Mouse (Mus musculus) frontal cortex, postnatal 25 days (tissue): ENCODE results near the gene Thsd7a.
A peak's percentile ranks its signal among the peaks of the same experiment; 100 is the strongest.

Experiments
- DNase-seq, 2 experiments: peaks; one replicate each; pipeline ENCODE4 v3.0.0; 2022; ENCODE audit warnings: low spot score in 2 of 2

Gene Thsd7a

GRCm38 (mm10) chr6:12748787-12749530, at the start of gene Thsd7a:
Gene Thsd7a (minus strand): TSS chr6:12749410.
- peak; percentile 32 to 33 for DNase-seq

DNA sequence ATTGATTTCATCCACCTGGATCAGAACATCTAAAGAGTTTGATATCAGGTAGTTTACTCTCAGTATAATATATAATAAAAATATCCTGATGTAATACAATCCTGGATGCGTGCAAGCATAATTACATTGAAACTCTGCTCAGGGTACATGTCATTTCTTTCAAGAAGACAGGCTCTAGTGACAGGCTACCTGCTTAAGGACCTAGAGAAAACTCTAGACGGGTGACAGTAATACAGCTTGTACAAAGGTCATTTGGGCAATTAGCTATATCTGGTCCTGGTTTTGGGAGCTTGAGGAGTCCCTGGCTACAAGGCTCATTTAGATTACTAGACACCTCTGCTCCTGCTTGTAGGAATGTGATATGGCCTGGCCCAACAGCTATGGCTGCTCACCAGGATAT, 37.9 kb upstream of the Thsd7a start:
- no peak for DNase-seq

GRCm38 (mm10) chr6:12786378-12786982, 37.3 kb upstream of the Thsd7a start:
- no peak for DNase-seq

- no peak for DNase-seq
Measured at GRCm38 (mm10) chr6:12784918-12785618, 35.9 kb upstream of the Thsd7a start.

GRCm38 (mm10) chr6:12772799-12773198, 23.6 kb upstream of the Thsd7a start:
- DNase-seq: no peak

DNA sequence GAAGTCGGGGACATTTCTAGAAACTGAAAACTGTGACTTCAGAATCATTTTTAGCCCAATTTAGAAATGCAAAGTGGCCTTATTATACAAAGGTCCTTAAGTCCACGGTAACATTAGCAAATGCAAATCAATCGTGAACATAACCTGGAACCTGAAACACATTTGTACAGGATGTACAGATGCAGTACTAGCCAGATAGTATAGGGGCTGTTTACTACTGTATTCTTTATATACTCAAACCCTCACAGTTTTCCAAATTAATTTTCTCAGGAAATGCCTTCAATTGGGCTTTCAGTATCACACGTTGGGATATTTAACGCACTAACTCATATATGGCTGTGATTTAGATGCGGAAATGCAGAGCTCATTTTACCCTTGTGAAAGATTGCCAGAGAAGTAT, 16.0 kb upstream of the Thsd7a start:
- DNase-seq: no peak

GRCm38 (mm10) chr6:12764606-12765005, 15.4 kb upstream of the Thsd7a start:
- DNase-seq: no peak

- DNase-seq: no peak
Measured at GRCm38 (mm10) chr6:12763816-12764215, 14.6 kb upstream of the Thsd7a start.

DNA sequence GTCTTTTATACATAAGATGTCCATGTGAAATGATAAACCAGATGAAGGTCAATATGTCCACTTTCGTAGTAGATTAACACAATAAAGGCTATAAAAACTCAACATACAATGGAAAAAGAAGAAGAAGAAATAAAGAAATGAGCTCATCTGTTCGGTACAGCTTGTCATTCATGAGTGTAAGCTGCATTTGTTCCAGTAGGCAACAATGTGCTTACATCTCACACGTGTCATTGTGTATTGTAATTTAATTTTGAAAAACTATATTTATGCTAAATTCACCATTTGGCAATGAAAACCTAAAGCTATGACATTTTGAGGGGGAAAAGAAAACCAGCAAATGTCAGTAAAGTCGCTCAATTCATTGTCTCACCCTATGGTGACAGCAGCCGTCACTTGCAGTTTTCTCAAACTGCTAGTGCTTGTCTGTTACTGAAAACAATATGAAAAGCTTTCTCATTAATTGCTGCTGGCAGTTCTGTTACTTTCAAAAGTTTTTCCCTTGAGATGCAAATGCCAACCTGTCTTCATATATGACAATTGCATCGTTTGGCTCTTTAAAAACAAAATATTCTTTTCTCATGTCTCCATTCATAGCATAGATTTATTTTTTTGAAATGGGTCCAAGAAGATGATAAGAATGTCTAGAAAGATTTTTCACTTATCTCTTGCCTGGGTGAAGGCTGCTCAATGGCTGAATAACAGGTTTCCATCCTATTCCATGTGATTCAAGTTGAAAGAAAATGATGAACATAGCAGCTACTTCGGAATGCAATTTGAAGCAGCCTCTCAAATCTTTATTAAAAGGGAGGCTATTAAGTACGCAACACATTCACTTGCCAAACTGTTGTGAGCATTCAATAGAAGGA, 10.4 kb upstream of the Thsd7a start:
- no peak for DNase-seq

DNA sequence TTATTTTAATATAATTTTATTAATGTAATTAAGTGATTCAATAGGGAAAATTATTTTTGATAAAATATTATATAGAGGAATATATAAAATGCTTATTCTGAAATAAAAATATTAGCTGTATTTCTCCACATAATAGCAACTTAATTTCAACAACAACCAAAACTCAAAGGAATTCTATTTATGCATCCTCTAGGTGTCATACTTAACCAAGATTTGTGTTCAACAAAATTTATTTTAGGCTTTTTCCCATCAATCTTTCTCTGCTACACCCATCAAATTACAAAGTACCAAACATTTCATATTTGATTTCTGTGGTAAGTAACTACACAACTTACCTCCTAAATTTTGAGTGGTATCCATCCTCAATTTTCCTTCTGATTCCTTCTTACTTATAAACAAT, 3.1 kb upstream of the Thsd7a start:
- DNase-seq: no peak

GRCm38 (mm10) chr6:12750441-12750840, 1.2 kb upstream of the Thsd7a start:
- no peak for DNase-seq

DNA sequence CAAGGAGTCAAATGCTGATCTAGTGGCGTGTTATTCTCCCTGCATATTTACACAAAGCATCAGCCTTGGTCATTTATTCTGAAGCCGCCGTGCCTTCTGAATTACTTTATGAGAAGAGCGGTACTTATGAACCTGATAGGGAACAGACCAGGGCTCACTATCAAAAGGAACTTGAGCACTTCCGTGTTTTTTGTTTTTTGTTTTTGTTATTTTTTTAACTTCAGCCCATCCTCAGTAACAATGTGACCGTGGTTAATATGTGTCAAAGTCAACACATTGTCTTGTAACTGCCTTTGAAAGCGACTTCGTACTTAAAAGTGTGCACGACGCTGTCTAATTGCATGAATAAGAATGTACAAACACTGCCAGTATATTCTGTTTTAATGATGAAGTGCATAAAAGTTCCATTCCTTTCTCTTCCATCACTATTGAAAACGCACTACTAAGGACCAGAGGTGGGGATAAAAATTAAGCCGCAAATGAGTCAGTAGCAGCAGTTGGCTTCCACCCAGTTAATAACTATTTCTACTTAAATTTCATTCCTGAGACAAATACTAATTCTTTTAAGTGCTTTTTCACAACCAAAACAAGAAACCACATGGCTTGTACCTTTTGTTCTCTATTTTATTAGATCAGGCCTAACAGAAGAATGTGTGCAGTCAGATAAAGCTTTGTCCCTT, 461 bp upstream of the Thsd7a start:
- no peak for DNase-seq

- no peak for DNase-seq
Measured at GRCm38 (mm10) chr6:12748454-12748786, 790 bp downstream of the Thsd7a start.

- peak in 1 of 2 experiments; percentile 15 for DNase-seq
Measured at GRCm38 (mm10) chr6:12747856-12748450, 1.3 kb downstream of the Thsd7a start.

DNA sequence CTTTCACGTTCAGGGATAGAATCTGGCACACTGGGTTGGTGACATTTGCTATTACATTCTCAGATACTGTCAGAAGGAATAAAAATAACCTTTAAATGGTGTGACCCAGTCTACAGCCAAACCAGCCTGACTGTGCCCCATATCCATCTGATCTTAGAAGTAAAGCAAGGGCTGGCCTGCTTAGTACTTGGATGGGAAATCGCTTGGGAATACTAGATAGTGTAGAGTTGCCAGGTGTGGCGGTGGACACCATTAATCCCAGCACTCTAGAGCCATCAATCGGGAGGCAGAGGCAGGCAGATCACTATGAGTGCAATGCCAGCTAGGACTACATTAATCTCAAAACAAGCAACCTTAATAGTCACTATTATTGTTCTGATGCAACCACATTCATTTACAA, 6.4 kb downstream of the Thsd7a start:
- no peak for DNase-seq

DNA sequence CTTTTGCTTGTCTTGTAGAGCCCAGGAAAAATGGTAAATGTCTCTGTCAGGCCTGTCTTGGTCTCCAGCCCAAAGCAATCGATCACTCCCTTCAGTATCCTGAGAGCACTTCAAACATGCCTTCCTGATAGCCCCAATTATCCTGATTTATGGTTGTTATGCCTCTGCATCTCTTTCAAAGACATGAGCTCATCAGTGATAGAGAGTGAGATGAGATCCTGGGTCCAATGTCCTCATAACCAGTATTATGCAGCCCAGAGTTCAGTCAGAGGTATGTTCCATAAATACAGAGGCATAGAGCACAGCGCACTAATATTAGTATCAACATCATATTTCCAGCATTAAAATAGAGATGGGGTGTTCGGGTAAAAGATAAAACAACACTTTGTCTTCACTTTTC, 15.3 kb downstream of the Thsd7a start:
- DNase-seq: no peak

DNA sequence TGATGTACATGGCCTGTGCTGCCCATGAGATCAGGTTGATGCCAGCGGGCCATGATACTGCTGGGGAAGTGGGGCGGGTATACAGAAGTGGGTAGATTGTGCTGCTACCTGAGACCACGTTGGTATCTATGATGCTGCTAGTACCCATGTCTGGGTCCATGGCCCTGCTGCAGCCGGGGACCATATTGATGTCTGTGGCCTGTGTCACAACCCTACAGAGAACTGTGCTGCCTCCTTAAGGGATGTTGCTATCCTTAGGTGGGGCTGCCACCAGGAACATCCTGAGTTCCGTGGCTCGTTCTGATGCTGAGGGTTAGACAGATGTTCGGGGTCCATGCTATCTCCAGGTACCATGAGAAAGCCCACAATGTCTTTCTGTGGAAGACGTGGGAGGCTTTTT, 33.1 kb downstream of the Thsd7a start:
- no peak for DNase-seq

GRCm38 (mm10) chr6:12712581-12712980, 36.6 kb downstream of the Thsd7a start:
- no peak for DNase-seq

DNA sequence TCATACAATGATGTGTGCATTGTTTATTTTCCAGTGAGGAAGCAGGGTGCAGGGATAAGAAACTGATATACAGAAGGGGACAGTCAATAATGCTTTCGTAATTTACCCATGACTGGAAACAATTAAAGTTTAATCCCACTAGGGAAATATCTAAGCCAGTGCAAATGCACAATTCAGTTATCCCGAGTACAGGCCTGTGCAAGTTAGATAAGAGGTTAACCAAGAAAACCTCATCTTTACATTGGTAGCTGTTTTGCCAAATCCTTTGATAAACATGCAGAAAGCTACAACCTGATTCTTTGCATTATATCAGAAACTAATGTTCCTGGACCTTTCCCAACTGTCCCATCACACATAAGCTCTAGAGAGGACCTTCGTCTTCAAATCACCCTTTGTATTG, 46.3 kb downstream of the Thsd7a start:
- DNase-seq: no peak

GRCm38 (mm10) chr6:12699089-12699488, 50.1 kb downstream of the Thsd7a start:
- DNase-seq: no peak

GRCm38 (mm10) chr6:12693689-12694088, 55.5 kb downstream of the Thsd7a start:
- DNase-seq: no peak
